Mouse (Mus musculus): Measurements from ENCODE around the gene Gfra1. TPM values are rescaled to one million over a fixed set of nuclear protein-coding genes. Genes with fewer than 3 reads are reported as not detected.

The Gfra1 gene
- total and polyA plus RNA-seq, 3 experiments, result not detected

DNA sequence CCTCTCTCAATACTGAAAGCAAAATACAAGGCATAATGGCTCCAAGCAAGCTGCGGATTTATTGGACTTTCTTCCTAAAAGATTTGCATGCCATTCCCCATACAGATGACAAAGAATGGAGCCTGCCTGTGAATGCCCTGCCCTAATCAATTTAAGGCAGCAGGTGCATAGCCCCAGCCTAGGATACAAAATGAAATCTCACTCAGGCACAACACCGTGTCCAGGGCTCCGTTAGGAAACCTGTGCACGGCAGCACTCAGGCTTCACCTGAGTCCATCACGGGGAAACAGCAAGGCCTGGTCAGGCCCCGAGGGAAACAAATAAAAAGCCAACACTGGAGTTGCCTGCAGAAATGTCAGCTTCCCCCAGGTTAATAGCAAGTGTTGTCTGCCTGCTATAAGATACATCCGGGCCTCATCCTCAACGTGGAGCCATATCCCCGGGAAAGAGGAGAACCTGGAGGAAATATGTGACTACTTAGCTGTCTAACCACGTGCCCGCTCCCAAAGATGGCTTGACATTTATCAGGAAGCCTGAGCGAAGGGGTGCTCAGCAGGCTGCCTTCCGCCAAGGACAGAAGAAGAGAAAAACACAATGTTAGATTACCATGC is 102.3 kb downstream of the Gfra1 start:
- in situ Hi-C loops (cut with MboI; ENCODE audit: low pct_ligation_motif_present, low pct_unique_long_range_greater_than_20kb, low sequenced_read_pairs) (no loop called here), dilution Hi-C loops (cut with MboI; ENCODE audit: extremely low pct_ligation_motif_present, extremely low pct_unique_long_range_greater_than_20kb, low sequenced_read_pairs) (no loop called here)
- Histone ChIP-seq H3K27ac (ENCODE audit: insufficient read depth, low read depth) (no peak overlapping the region), H3K36me3 (replicated peaks in 1 of 2; ENCODE audit: control insufficient read depth in 1 of 2, insufficient read depth in 1 of 2, low read length in 1 of 2) (no peaks in the 10 kb centered on the region), H3K79me2 (replicated peaks; ENCODE audit: control insufficient read depth, extremely low read depth, insufficient read depth, poor library complexity, severe bottlenecking) (no peaks in the 10 kb centered on the region), H3K4me3 (replicated peaks in 1 of 3; ENCODE audit: low read depth in 2 of 3, low read length in 2 of 3, poor library complexity in 1 of 3) (no peak overlapping the region), H3K4me2 (ENCODE audit: insufficient read depth, low read depth, poor library complexity, severe bottlenecking) (no peak overlapping the region), H3K4me1 (ENCODE audit: control insufficient read depth in 1 of 2, insufficient read depth in 2 of 2) (peaks cover 0 to 33% of the 10 kb centered on the region in 2 experiments; a peak in 3 of 4 replicates), H3K9ac (ENCODE audit: insufficient read depth, low read depth) (no peak overlapping the region), H3K27me3 (replicated peaks) (no peaks in the 10 kb centered on the region), H3K9me3 (replicated peaks; ENCODE audit: low read length) (no peaks in the 10 kb centered on the region)
- TF ChIP-seq CTCF (conservative IDR thresholded peaks at IDR 0.05 in 1 of 2, IDR thresholded peaks at IDR 0.05 in 1 of 2; ENCODE audit: low read depth in 2 of 2, low read length in 2 of 2), result no peak
- no peak for TF ChIP-seq TCF12 (IDR thresholded peaks at IDR 0.05; ENCODE audit: low read depth, low read length)
- TF ChIP-seq ZMIZ1 (IDR thresholded peaks at IDR 0.05; ENCODE audit: low read depth, low read length), result no peak
- TF ChIP-seq CHD1 (IDR thresholded peaks at IDR 0.05; ENCODE audit: low read depth, low read length), result no peak
- no peak for TF ChIP-seq ELF1 (IDR thresholded peaks at IDR 0.05; ENCODE audit: low read depth, low read length)
- TF ChIP-seq GABPA (IDR thresholded peaks at IDR 0.05; ENCODE audit: insufficient replicate concordance, low read depth, low read length), result no peak
- TF ChIP-seq MAZ (IDR thresholded peaks at IDR 0.05; ENCODE audit: low read depth, low read length), result no peak
- no peak for TF ChIP-seq MEF2A (IDR thresholded peaks at IDR 0.05; ENCODE audit: borderline replicate concordance, low read depth, low read length)
- TF ChIP-seq NELFE (IDR thresholded peaks at IDR 0.05; ENCODE audit: low read depth, low read length), result no peak
- TF ChIP-seq POLR2A (IDR thresholded peaks at IDR 0.05; ENCODE audit: low read depth, low read length), result no peak
- no peak for TF ChIP-seq CHD2 (IDR thresholded peaks at IDR 0.05; ENCODE audit: low read length)
- no peak for DNase-seq (ENCODE audit: extremely low read depth)

DNA sequence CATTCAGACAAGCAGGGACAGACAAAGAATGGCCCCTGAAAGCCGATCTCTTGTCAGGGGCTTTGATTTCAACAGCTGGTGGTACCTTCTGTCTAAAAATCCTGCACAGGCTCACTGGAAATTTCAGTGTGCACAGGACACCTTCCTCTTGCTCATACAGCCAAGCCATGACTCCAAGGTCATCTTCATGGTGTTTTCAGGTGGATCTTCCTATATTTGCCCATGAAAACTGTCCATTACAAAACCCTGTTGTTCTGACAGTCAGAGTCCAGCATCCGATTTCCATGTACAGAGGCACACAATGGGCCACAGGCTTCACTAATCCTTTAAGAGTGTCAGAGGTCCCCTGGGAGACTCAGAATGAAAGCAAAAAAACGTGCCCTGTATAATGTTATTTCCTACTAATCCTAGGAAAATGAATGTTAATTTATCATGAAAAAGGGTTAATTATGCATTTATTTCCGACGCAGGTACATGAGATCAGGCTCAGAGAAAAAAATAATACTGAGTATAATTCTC is 105.8 kb downstream of the Gfra1 start:
- no peak for DNase-seq (ENCODE audit: extremely low read depth)
- in situ Hi-C loops (cut with MboI; ENCODE audit: low pct_ligation_motif_present, low pct_unique_long_range_greater_than_20kb, low sequenced_read_pairs), result no loop called here

DNA sequence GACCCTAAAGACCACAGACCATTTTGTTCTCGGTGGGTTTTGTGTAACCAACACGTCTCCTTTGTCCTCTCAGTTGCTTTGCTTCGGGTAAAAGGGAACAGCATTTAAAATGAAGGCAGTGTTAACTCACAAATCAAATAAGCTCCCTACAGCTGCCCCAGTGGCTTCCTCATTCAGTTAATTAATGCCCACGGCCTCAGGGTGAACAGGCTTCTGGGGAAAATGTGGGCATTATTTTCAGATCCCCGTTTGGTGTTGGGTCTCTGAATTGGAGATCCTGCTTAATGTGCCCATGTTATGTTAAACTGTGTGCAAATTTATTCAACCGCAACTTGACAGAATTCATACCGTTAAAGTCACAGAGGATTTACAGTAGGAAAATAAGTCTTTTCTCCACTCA is 110.6 kb downstream of the Gfra1 start:
- Histone ChIP-seq H3K9me3 (replicated peaks; ENCODE audit: low read length) (no peaks in the 10 kb centered on the region), H3K4me1 (ENCODE audit: control insufficient read depth in 1 of 2, insufficient read depth in 2 of 2) (peaks cover 0 to 8% of the 10 kb centered on the region in 2 experiments; a peak in 2 of 4 replicates), H3K79me2 (replicated peaks; ENCODE audit: control insufficient read depth, extremely low read depth, insufficient read depth, poor library complexity, severe bottlenecking) (no peaks in the 10 kb centered on the region), H3K27ac (ENCODE audit: insufficient read depth, low read depth) (no peak overlapping the region), H3K4me3 (replicated peaks in 1 of 3; ENCODE audit: low read depth in 2 of 3, low read length in 2 of 3, poor library complexity in 1 of 3) (no peak overlapping the region), H3K36me3 (replicated peaks in 1 of 2; ENCODE audit: control insufficient read depth in 1 of 2, insufficient read depth in 1 of 2, low read length in 1 of 2) (no peaks in the 10 kb centered on the region), H3K9ac (ENCODE audit: insufficient read depth, low read depth) (no peak overlapping the region), H3K4me2 (ENCODE audit: insufficient read depth, low read depth, poor library complexity, severe bottlenecking) (no peak overlapping the region), H3K27me3 (replicated peaks) (no peaks in the 10 kb centered on the region)
- TF ChIP-seq ZMIZ1 (IDR thresholded peaks at IDR 0.05; ENCODE audit: low read depth, low read length) (no peak), CHD1 (IDR thresholded peaks at IDR 0.05; ENCODE audit: low read depth, low read length) (no peak), ELF1 (IDR thresholded peaks at IDR 0.05; ENCODE audit: low read depth, low read length) (no peak), ZKSCAN1 (IDR thresholded peaks at IDR 0.05; ENCODE audit: borderline replicate concordance, low read depth, low read length) (no peak), JUND (conservative IDR thresholded peaks at IDR 0.05; ENCODE audit: low read depth, low read length) (no peak), IRF4 (IDR thresholded peaks at IDR 0.05; ENCODE audit: low read depth, low read length) (no peak), MYC (IDR thresholded peaks at IDR 0.05; ENCODE audit: low read depth, low read length) (no peak), USF2 (conservative IDR thresholded peaks at IDR 0.05; ENCODE audit: low read depth, low read length) (no peak), JUN (IDR thresholded peaks at IDR 0.05; ENCODE audit: insufficient read depth, low read depth, low read length) (no peak), MAZ (IDR thresholded peaks at IDR 0.05; ENCODE audit: low read depth, low read length) (no peak), SMC3 (IDR thresholded peaks at IDR 0.05; ENCODE audit: low read depth, low read length) (no peak), HCFC1 (IDR thresholded peaks at IDR 0.05; ENCODE audit: low read depth, low read length) (no peak)
- in situ Hi-C loops (cut with MboI; ENCODE audit: low pct_ligation_motif_present, low pct_unique_long_range_greater_than_20kb, low sequenced_read_pairs) (no loop called here), dilution Hi-C loops (cut with MboI; ENCODE audit: extremely low pct_ligation_motif_present, extremely low pct_unique_long_range_greater_than_20kb, low sequenced_read_pairs) (no loop called here)
- no peak for DNase-seq (ENCODE audit: extremely low read depth)

More for the DNA sequence above, 105.8 kb downstream of the Gfra1 start:
- Histone ChIP-seq H3K9ac (ENCODE audit: insufficient read depth, low read depth) (no peak overlapping the region), H3K9me3 (replicated peaks; ENCODE audit: low read length) (no peaks in the 10 kb centered on the region), H3K36me3 (replicated peaks in 1 of 2; ENCODE audit: control insufficient read depth in 1 of 2, insufficient read depth in 1 of 2, low read length in 1 of 2) (no peaks in the 10 kb centered on the region), H3K27ac (ENCODE audit: insufficient read depth, low read depth) (no peak overlapping the region), H3K4me2 (ENCODE audit: insufficient read depth, low read depth, poor library complexity, severe bottlenecking) (no peak overlapping the region), H3K27me3 (replicated peaks) (no peaks in the 10 kb centered on the region), H3K4me1 (ENCODE audit: control insufficient read depth in 1 of 2, insufficient read depth in 2 of 2) (peaks cover 0 to 18% of the 10 kb centered on the region in 2 experiments; a peak in 2 of 4 replicates), H3K79me2 (replicated peaks; ENCODE audit: control insufficient read depth, extremely low read depth, insufficient read depth, poor library complexity, severe bottlenecking) (no peaks in the 10 kb centered on the region), H3K4me3 (replicated peaks in 1 of 3; ENCODE audit: low read depth in 2 of 3, low read length in 2 of 3, poor library complexity in 1 of 3) (no peak overlapping the region)
- dilution Hi-C loops (cut with MboI; ENCODE audit: extremely low pct_ligation_motif_present, extremely low pct_unique_long_range_greater_than_20kb, low sequenced_read_pairs), result no loop called here
- TF ChIP-seq POLR2A (IDR thresholded peaks at IDR 0.05; ENCODE audit: low read depth, low read length), result no peak
- no peak for TF ChIP-seq MXI1 (IDR thresholded peaks at IDR 0.05; ENCODE audit: low read depth, low read length)
- no peak for TF ChIP-seq ELF1 (IDR thresholded peaks at IDR 0.05; ENCODE audit: low read depth, low read length)
- TF ChIP-seq JUN (IDR thresholded peaks at IDR 0.05; ENCODE audit: insufficient read depth, low read depth, low read length), result no peak
